Mouse (Mus musculus) v-Abl transformed pro-B cells (cell line): Measurements from ENCODE around the gene Zbtb39.
"Not testable (repeated sequence)": the region's sequence is repeated elsewhere in the genome, so short reads cannot be mapped to it uniquely, and the experiment has no call there.

ENCODE experiments used
- in situ Hi-C, 2 experiments: fragments of 400-800 bp; cut with MboI; formaldehyde crosslinking; loops; one replicate each; pipeline ENCODE4 v1.15.1; 2025; ENCODE audit not compliant: unreplicated experiment in 2 of 2

The Zbtb39 gene

GRCm38 (mm10) chr10:127734434-127734833 is 4.9 kb upstream of the Zbtb39 start:
- in situ Hi-C loops, result loop anchor here in 1 of 2 experiments (25.0 kb wide), 1 partner anchor 203 kb away; no protein-coding TSS in a partner anchor

- in situ Hi-C loops, result loop anchor here (5.0 to 25.0 kb wide), 2 partner anchors 59 to 201 kb away; no protein-coding TSS in a partner anchor
Measured at GRCm38 (mm10) chr10:127736266-127736665, 3.1 kb upstream of the Zbtb39 start.

GRCm38 (mm10) chr10:127736916-127737315 is 2.4 kb upstream of the Zbtb39 start:
- in situ Hi-C loops, result loop anchor here (5.0 to 25.0 kb wide), 2 partner anchors 60 to 200 kb away; no protein-coding TSS in a partner anchor

- in situ Hi-C loops, result loop anchor here (5.0 to 25.0 kb wide), 2 partner anchors 60 to 200 kb away; no protein-coding TSS in a partner anchor
Measured at GRCm38 (mm10) chr10:127737552-127737951, 1.8 kb upstream of the Zbtb39 start.

- in situ Hi-C loops, result loop anchor here (5.0 to 25.0 kb wide), 2 partner anchors 61 to 199 kb away; no protein-coding TSS in a partner anchor
Measured at GRCm38 (mm10) chr10:127738151-127738882, 1.0 kb upstream of the Zbtb39 start.

GRCm38 (mm10) chr10:127739661-127740161 is 373 bp downstream of the Zbtb39 start:
- in situ Hi-C loops, result loop anchor here (5.0 to 25.0 kb wide), 3 partner anchors 62 to 198 kb away; partner anchors contain the start of gene Stat6 (in 2 of the 2)

- in situ Hi-C loops, result loop anchor here (5.0 to 25.0 kb wide), 2 partner anchors 102 to 193 kb away; partner anchors contain the start of gene Stat6 (in 2 of the 2)
Measured at GRCm38 (mm10) chr10:127744661-127745060, 5.3 kb downstream of the Zbtb39 start.

GRCm38 (mm10) chr10:127745886-127746285 is 6.5 kb downstream of the Zbtb39 start:
- in situ Hi-C loops, result loop anchor here in 1 of 2 experiments (25.0 kb wide), 1 partner anchor 191 kb away; no protein-coding TSS in a partner anchor

GRCm38 (mm10) chr10:127747254-127747653 is 7.9 kb downstream of the Zbtb39 start:
- in situ Hi-C loops, result loop anchor here in 1 of 2 experiments (25.0 kb wide), 1 partner anchor 190 kb away; no protein-coding TSS in a partner anchor

- in situ Hi-C loops, result loop anchor here in 1 of 2 experiments (25.0 kb wide), 1 partner anchor 188 kb away; no protein-coding TSS in a partner anchor
Measured at GRCm38 (mm10) chr10:127748847-127749612, 9.7 kb downstream of the Zbtb39 start.

- in situ Hi-C loops, result no loop called here
Measured at GRCm38 (mm10) chr10:127750136-127750777, 10.9 kb downstream of the Zbtb39 start.

- in situ Hi-C loops, result no loop called here
Measured at GRCm38 (mm10) chr10:127751548-127751947, 12.2 kb downstream of the Zbtb39 start, which contains the start of gene Gpr182. TSS of gene Gpr182 (minus strand) at chr10:127751732.

- in situ Hi-C loops, result no loop called here
Measured at GRCm38 (mm10) chr10:127754566-127755166, 15.3 kb downstream of the Zbtb39 start.

GRCm38 (mm10) chr10:127755246-127755645 is 15.9 kb downstream of the Zbtb39 start:
- in situ Hi-C loops, result no loop called here

GRCm38 (mm10) chr10:127755770-127756468 is 16.6 kb downstream of the Zbtb39 start:
- in situ Hi-C loops, result no loop called here

- in situ Hi-C loops, result no loop called here
Measured at GRCm38 (mm10) chr10:127759181-127760110, 20.1 kb downstream of the Zbtb39 start, which contains the start of the genes Rdh1 and Rdh16f1. TSS of gene Rdh1 (plus strand) at chr10:127759721. TSS of gene Rdh16f1 (plus strand) at chr10:127759787.

GRCm38 (mm10) chr10:127762926-127763325 is 23.6 kb downstream of the Zbtb39 start:
- in situ Hi-C loops, result not testable (repeated sequence)
